Mouse (Mus musculus) cortical plate, adult 2 months (tissue): Measurements from ENCODE around the gene Dnaaf3. TPM values are rescaled to one million over a fixed set of nuclear protein-coding genes. Genes with fewer than 3 reads are reported as not detected.

Experiments
- H3K27ac ChIP-seq: fragments of 200-500 bp; 2 replicates; pipeline ENCODE4 v1.5.1; 2012; ENCODE audit warnings: low read length, control low read depth, inconsistent platforms; ENCODE audit not compliant: insufficient read depth
- H3K4me1 ChIP-seq: fragments of 200-500 bp; 2 replicates; pipeline ENCODE4 v1.6.1; 2011; ENCODE audit warnings: low read length; ENCODE audit not compliant: control insufficient read depth, insufficient read depth
- H3K4me3 ChIP-seq: fragments of 200-500 bp; 2 replicates; pipeline ENCODE4 v1.5.1; 2011; ENCODE audit warnings: mild to moderate bottlenecking, low read length, control low read depth; ENCODE audit not compliant: insufficient read depth
- CTCF ChIP-seq: fragments of 200-500 bp; IDR thresholded peaks from 2 replicates; pipeline ENCODE4 v1.5.1; 2011; ENCODE audit warnings: mild to moderate bottlenecking, control low read depth, low read length; ENCODE audit not compliant: insufficient read depth; ENCODE audit errors: extremely low read depth
- POLR2A ChIP-seq: fragments of 200-500 bp; IDR thresholded peaks from 2 replicates; pipeline ENCODE4 v1.6.1; 2011; ENCODE audit warnings: mild to moderate bottlenecking, low read length, control low read depth; ENCODE audit not compliant: insufficient read depth; ENCODE audit errors: extremely low read depth
- polyA plus RNA-seq: library from polyadenylated mRNA; depleted of rRNA; stranded (reverse); fragments of >200 nt; gene quantifications from 2 replicates; pipeline ENCODE4 v1.2.3, GENCODE M21; 2012

The Dnaaf3 gene
- polyA plus RNA-seq, 1 experiment: 1.3 TPM

GRCm38 (mm10) chr7:4511489-4512224 is 20.6 kb downstream of the Dnaaf3 start:
- H3K4me1 ChIP-seq: no peaks in the 10 kb centered on the region
- no peak overlapping the region for H3K4me3 ChIP-seq
- TF ChIP-seq POLR2A: no peak
- TF ChIP-seq CTCF: no peak
- H3K27ac ChIP-seq: no peak overlapping the region

DNA sequence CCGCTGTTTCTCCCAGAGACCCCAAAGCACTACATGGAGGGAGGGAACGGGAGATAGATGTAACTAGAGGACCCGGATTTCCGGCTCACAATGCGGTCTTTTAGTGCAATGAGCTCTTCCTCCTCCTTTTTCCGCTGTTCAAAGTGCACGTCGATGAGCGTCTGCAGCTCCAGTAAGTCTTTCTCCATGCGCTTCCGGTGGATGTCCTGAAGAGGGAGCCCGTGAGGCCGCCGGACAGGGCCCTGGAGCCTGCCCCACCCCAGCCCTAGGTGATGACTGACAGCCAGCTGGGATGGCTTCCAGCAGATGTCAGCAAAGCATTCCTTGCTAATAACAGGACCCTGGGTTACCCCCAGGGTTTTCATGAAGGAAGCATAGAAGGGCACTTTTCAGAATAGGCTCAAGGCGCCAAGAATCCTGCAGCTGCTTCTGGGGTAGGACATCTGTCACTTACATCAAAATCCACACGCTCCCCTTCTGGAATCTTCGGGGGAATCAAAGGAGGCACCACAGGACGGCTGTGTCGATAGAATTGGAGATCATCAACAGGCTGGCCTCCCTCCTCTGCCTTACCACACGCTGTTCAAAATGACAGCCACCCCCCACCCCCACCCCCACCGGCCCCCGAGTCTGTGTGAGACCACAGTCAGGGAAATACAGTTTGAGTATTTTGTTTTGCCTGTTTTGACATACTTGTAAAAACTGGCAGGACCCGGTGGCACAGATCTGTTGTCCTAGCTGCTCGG is 22.2 kb downstream of the Dnaaf3 start:
- H3K27ac ChIP-seq: no peak overlapping the region
- no peak overlapping the region for H3K4me3 ChIP-seq
- TF ChIP-seq POLR2A (no peak), CTCF (peak; percentile 21; the same call in 1 of the 2 replicates)
- H3K4me1 ChIP-seq: no peaks in the 10 kb centered on the region

DNA sequence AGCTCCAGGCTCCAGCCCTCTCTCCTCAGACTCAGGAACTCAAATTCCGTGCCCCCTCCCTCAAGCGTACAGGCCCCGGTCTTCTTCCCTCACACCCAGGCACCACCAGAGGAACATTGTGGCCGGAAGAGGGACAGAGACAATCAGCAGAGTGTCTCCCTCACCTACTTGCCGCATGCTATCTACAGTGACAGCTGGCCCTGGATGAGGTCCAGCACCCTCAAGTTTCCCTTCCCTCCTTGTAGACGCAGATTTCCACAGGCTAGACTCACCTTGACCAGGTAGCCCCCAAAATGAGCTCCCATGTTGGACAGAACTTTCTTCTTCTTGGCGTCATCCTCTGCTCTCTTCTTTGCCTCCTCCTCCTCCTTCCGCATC is 23.5 kb downstream of the Dnaaf3 start:
- no peaks in the 10 kb centered on the region for H3K4me1 ChIP-seq
- H3K27ac ChIP-seq: no peak overlapping the region
- TF ChIP-seq POLR2A (no peak), CTCF (no peak)
- H3K4me3 ChIP-seq: no peak overlapping the region

GRCm38 (mm10) chr7:4508062-4508738 is 24.1 kb downstream of the Dnaaf3 start:
- TF ChIP-seq CTCF (0 out of 2 replicates have a peak, but pooled peaks have one; percentile 23), POLR2A (no peak)
- Histone ChIP-seq H3K4me3 (no peak overlapping the region), H3K27ac (no peak overlapping the region), H3K4me1 (no peaks in the 10 kb centered on the region)

- H3K4me1 ChIP-seq: no peaks in the 10 kb centered on the region
- no peak overlapping the region for H3K4me3 ChIP-seq
- no peak overlapping the region for H3K27ac ChIP-seq
- TF ChIP-seq POLR2A (no peak), CTCF (no peak)
Observed at GRCm38 (mm10) chr7:4507220-4507619, 25.0 kb downstream of the Dnaaf3 start.

DNA sequence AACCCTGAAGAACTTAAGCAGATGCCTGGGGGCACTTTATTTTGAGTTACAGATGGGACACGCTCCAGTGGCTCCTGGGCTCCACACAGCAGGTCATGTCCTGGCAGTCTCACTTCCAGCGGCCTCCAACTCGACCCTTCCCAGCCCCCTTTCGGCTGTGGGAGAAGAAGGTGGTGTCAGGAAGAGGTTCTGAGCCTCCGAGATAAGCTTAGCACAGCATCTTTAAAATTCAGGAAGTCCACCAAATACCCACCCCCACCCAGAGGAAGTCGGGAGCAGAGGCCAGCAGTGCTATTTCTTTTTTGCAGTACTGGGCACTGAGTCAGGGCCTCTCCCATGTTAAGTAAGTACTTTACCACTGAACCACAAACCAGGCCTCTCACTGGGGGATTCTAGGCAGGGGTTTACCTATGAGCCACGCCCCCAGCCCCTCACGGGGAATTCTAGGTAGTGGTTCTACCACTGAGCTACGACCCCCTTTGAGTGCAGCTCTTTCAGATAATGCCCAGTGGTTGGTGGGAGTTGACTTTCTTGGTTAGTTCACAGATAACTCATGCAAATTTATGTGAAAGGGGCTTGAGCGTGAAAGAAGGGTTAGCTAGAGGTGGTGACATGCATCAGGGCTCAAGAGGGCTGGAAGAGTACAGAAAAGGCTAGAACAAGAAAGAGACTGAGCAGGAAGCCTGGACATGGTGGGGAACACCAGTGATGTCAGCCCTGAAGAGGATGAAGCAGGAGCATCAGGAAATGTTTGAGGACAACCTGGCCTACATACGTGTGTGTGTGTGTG is 27.4 kb downstream of the Dnaaf3 start:
- Histone ChIP-seq H3K4me3 (no peak overlapping the region), H3K27ac (no peak overlapping the region), H3K4me1 (peaks cover 4% of the 10 kb centered on the region)
- no peak for TF ChIP-seq POLR2A
- TF ChIP-seq CTCF: no peak

DNA sequence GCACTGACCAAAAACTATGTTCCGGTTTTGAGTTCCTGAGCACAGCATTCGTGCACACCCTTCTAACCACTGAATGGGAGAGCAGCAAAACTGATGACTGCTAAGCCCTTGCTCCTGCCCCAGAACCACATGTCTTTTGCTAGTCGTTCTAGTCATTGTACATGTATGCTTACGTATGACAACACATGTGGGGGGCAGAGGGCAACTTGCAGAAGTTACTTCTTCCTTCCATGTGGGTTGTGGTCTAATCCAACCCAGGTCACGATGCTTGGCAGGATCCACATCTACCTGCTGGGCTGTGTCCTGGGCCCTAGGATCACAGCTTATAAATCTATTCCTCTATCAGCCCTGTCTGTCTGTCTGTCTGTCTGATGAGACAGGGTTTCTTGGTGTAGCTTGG is 28.4 kb downstream of the Dnaaf3 start:
- TF ChIP-seq CTCF: no peak
- TF ChIP-seq POLR2A: no peak

DNA sequence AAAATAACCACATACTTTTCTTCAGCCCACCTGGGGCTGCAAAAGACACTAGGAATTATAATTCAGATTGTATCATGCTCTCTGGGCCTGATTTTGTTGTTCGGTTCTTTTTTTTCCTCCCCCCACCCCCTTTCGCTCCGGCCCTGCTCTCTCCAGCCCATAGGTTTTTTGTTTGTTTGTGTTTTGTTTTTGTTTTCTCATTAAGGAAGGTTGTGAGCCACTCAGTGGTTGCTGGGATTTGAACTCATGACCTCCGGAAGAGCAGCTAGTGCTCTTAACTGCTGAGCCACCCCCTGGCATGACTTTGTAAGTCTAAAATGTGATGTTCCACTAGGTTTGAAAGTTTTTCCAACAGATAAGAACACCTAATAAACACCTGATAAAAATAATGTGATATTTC is 29.2 kb downstream of the Dnaaf3 start:
- no peak for TF ChIP-seq CTCF
- no peak for TF ChIP-seq POLR2A
- no peak overlapping the region for H3K4me3 ChIP-seq
- no peak overlapping the region for H3K27ac ChIP-seq
- peaks cover 9% of the 10 kb centered on the region for H3K4me1 ChIP-seq

More for the DNA sequence above, 28.4 kb downstream of the Dnaaf3 start:
- Histone ChIP-seq H3K4me3 (no peak overlapping the region), H3K27ac (no peak overlapping the region), H3K4me1 (peaks cover 8% of the 10 kb centered on the region)
